Mouse (Mus musculus) midbrain, embryonic 10.5 days (tissue): ENCODE measurements at regions not wholly inside any gene's neighbourhood (a gene's known extent, or its start where the extent isn't known, plus 50 kb on each side); places are given as distances from the start of the nearest gene placed in this dataset.

Experiments used
- DNase-seq: peaks from one replicate; pipeline ENCODE4 v3.0.0-alpha.2; 2017; ENCODE audit warnings: low spot score
- H3K27ac ChIP-seq: fragments of 300-500 bp; sonication (generic); replicated peaks from 2 replicates; pipeline ENCODE4 v1.5.1; 2016; ENCODE audit warnings: mild to moderate bottlenecking
- H3K27me3 ChIP-seq: fragments of 300-500 bp; sonication (generic); 2 replicates; pipeline ENCODE4 v1.6.1; 2016; ENCODE audit warnings: low read depth, mild to moderate bottlenecking; ENCODE audit not compliant: poor library complexity, severe bottlenecking
- H3K36me3 ChIP-seq: fragments of 300-500 bp; sonication (generic); 2 replicates; pipeline ENCODE4 v1.6.1; 2016; ENCODE audit warnings: mild to moderate bottlenecking, moderate library complexity
- H3K4me1 ChIP-seq: fragments of 300-500 bp; sonication (generic); 2 replicates; pipeline ENCODE4 v1.6.1; 2016
- H3K4me3 ChIP-seq: fragments of 300-500 bp; sonication (generic); 2 replicates; pipeline ENCODE4 v1.5.1; 2016; ENCODE audit warnings: mild to moderate bottlenecking, moderate library complexity
- H3K9me3 ChIP-seq: fragments of 300-500 bp; sonication (generic); replicated peaks from 2 replicates; pipeline ENCODE4 v1.6.1; 2016; ENCODE audit warnings: mild to moderate bottlenecking
- WGBS: fragments of 180-500 bp; shearing (Covaris S2); methylation state at CpG from one replicate; pipeline ENCODE4 v1.1.7; 2016; 5-methylcytosine and 5-hydroxymethylcytosine counted together

GRCm38 (mm10) chr13:37290636-37291035, 54.4 kb upstream of the Ly86 start:
- no peak overlapping the region for H3K27ac ChIP-seq
- H3K4me1 ChIP-seq: no peaks in the 10 kb centered on the region
- no peak for DNase-seq
- H3K9me3 ChIP-seq: no peaks in the 10 kb centered on the region
- H3K27me3 ChIP-seq: no peaks in the 10 kb centered on the region
- WGBS: 62% methylated on average over 2 of the region's 2 CpGs
- no peaks in the 10 kb centered on the region for H3K36me3 ChIP-seq
- H3K4me3 ChIP-seq: no peak overlapping the region

DNA sequence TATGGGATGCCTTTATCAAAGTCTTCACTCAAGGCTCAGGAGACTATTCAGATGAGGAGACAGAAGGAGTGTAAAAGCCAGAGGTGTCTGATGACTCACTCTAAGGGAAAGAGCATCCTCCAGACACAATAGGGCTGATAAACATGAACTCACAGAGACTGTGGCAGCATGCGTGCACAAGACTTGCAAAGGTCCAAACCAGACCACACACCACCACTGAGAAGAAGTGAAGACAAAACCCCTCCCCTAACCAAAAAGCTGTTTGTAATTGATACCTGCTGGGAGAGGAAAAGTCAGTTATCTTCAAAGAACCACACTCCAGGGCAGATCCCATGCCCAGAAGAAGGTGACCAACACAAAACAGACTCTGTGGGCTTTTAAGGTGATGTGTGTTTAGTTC, 56.0 kb upstream of the Ly86 start:
- H3K4me1 ChIP-seq: no peaks in the 10 kb centered on the region
- no peak overlapping the region for H3K27ac ChIP-seq
- no peaks in the 10 kb centered on the region for H3K36me3 ChIP-seq
- DNase-seq: no peak
- H3K4me3 ChIP-seq: no peak overlapping the region
- no peaks in the 10 kb centered on the region for H3K27me3 ChIP-seq
- H3K9me3 ChIP-seq: no peaks in the 10 kb centered on the region
- WGBS: 67% methylated on average over 1 of the region's 1 CpGs

GRCm38 (mm10) chr13:37282515-37282914, 62.5 kb upstream of the Ly86 start:
- Histone ChIP-seq H3K36me3 (no peaks in the 10 kb centered on the region), H3K27ac (no peak overlapping the region), H3K27me3 (no peaks in the 10 kb centered on the region), H3K9me3 (no peaks in the 10 kb centered on the region; the same call in 1 of the 2 replicates), H3K4me1 (no peaks in the 10 kb centered on the region), H3K4me3 (no peak overlapping the region)
- no peak for DNase-seq
- 87% methylated on average over 5 of the region's 5 CpGs for WGBS

DNA sequence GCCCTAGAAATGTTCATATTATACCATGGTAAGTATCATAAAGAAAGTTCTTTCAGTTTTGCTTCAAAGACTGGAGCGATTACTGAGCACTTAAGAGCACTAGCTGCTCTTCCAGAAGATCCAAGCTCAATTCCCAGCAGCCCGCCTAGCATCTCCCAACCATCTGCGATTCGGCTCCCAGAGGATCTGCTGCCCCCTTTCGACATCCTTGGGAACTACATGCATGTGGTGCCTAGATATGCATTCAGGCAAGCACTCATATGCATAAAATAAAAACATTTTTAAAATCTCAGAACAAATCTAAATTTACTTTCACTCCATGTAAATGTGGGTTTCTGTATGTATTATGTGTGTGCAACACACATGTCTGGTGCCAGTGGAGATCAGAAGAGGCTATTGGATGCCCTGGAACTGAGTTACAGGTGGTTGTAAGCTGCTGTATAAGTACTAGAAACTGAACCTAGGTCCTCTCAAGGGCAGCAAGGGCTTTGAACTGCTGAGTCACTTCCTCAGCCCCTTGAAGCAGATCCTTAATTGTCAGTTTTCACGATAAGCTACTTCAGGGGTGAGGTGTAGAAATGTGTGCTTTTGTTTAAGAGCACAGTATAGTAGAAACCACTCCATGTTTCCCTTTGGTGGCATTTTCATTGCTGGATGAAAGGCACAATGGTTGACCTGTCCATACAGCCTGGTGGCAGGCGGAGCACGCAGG, 65.8 kb upstream of the Ly86 start:
- WGBS: 90% methylated on average over 8 of the region's 8 CpGs
- Histone ChIP-seq H3K9me3 (no peaks in the 10 kb centered on the region; the same call in 1 of the 2 replicates), H3K4me1 (no peaks in the 10 kb centered on the region), H3K36me3 (no peaks in the 10 kb centered on the region), H3K27me3 (no peaks in the 10 kb centered on the region), H3K4me3 (no peak overlapping the region), H3K27ac (no peak overlapping the region)
- no peak for DNase-seq

- no peak overlapping the region for H3K27ac ChIP-seq
- no peaks in the 10 kb centered on the region for H3K4me1 ChIP-seq
- 77% methylated on average over 14 of the region's 14 CpGs for WGBS
- DNase-seq: no peak
- no peaks in the 10 kb centered on the region for H3K27me3 ChIP-seq
- H3K4me3 ChIP-seq: no peak overlapping the region
- no peaks in the 10 kb centered on the region for H3K36me3 ChIP-seq
- no peaks in the 10 kb centered on the region for H3K9me3 ChIP-seq
Measured at GRCm38 (mm10) chr13:37249581-37250461, 95.2 kb upstream of the Ly86 start.

DNA sequence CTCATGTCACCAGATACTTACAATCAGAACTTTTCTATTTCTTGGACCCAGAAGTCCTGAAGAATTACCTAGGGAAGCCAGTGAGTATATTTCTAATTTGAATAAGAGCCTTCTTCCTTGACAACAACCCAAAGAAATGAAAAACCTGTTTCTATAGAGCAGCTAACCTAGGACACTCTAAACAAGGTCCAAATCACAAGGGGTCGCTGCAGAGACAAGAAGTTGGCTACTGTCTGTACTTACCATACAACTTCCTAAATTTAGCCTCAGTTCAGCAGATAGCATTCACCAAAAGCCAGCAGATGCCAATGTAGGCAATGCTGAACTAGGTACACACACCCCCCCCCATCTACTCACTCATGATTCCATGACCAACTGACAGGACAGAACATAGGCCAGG, 96.3 kb upstream of the Ly86 start:
- DNase-seq: no peak
- Histone ChIP-seq H3K4me1 (no peaks in the 10 kb centered on the region), H3K36me3 (no peaks in the 10 kb centered on the region), H3K27ac (no peak overlapping the region), H3K9me3 (no peaks in the 10 kb centered on the region), H3K4me3 (no peak overlapping the region), H3K27me3 (no peaks in the 10 kb centered on the region)
- WGBS: 86% methylated on average over 1 of the region's 1 CpGs

DNA sequence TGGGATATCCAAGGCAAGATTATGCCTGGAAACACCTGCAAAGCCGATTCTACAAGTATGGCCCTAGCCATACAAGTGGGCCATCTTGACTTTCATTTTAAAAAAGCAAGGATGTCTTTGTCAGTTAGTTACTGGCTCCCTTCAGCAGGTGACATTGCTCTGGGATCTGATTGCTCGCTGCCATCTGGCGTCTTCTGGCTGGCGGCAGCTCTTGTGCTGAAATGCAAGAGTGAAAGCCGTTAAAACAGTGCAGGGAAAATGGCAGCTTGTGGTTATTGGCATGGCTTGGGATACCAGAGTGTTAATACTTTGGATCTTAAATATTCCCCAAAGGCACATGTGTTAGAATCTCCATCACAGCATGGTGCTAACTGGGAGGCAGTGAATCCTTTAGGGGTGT, 105.0 kb upstream of the Ly86 start:
- 84% methylated on average over 5 of the region's 5 CpGs for WGBS

DNA sequence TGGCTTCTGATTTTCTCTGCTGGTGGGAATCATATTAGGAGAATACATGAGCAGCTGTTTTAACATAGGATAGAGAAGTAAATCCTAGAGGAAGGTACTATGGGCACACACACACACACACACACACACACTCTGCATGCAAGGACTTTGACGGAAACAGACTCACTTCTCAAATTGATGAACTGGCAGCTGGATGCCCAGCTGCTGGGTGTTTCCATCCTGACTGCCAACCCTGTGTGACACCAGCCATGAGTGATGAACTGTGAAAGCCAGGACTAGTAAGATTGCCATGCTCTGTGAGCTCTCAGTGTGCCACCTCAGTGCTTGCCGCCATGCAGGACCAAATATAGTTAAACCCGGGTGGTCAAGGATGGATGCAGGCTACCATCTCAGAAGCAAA, 107.7 kb upstream of the Ly86 start:
- 96% methylated on average over 3 of the region's 3 CpGs for WGBS
- H3K27ac ChIP-seq: no peak overlapping the region
- no peaks in the 10 kb centered on the region for H3K4me1 ChIP-seq
- no peaks in the 10 kb centered on the region for H3K36me3 ChIP-seq
- no peaks in the 10 kb centered on the region for H3K27me3 ChIP-seq
- no peak overlapping the region for H3K4me3 ChIP-seq
- no peaks in the 10 kb centered on the region for H3K9me3 ChIP-seq
- no peak for DNase-seq

More for the DNA sequence above, 105.0 kb upstream of the Ly86 start:
- no peaks in the 10 kb centered on the region for H3K4me1 ChIP-seq
- H3K27me3 ChIP-seq: no peaks in the 10 kb centered on the region
- H3K36me3 ChIP-seq: no peaks in the 10 kb centered on the region
- H3K4me3 ChIP-seq: no peak overlapping the region
- no peak for DNase-seq
- H3K27ac ChIP-seq: no peak overlapping the region
- H3K9me3 ChIP-seq: no peaks in the 10 kb centered on the region

DNA sequence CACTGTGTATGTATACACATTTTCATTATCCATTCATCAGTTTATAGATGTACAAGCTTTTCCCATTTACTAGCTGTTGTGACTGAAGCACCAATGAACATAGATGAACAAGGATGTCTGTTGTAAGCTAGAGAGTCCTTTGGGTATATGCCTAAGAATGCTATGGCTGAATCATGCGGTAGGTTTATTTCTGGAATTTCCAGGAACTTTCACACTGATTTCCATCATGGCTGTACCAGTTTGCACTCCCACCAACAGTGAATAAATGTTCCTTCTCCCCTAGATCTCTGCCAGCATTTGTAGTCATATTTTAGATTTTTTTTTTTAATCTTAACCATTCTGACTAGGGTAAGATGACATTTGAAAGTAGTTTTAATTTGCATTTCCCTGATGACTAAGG, 119.2 kb upstream of the Ly86 start:
- Histone ChIP-seq H3K27ac (no peak overlapping the region), H3K4me1 (no peaks in the 10 kb centered on the region), H3K4me3 (no peak overlapping the region), H3K27me3 (no peaks in the 10 kb centered on the region), H3K9me3 (no peaks in the 10 kb centered on the region), H3K36me3 (no peaks in the 10 kb centered on the region)
- WGBS: 98% methylated on average over 1 of the region's 1 CpGs
- DNase-seq: no peak

- Histone ChIP-seq H3K27ac (no peak overlapping the region), H3K27me3 (no peaks in the 10 kb centered on the region), H3K4me3 (no peak overlapping the region), H3K36me3 (no peaks in the 10 kb centered on the region), H3K9me3 (no peaks in the 10 kb centered on the region), H3K4me1 (no peaks in the 10 kb centered on the region)
- WGBS: 86% methylated on average over 3 of the region's 3 CpGs
- DNase-seq: no peak
Measured at GRCm38 (mm10) chr13:37220436-37220835, 124.6 kb upstream of the Ly86 start.

DNA sequence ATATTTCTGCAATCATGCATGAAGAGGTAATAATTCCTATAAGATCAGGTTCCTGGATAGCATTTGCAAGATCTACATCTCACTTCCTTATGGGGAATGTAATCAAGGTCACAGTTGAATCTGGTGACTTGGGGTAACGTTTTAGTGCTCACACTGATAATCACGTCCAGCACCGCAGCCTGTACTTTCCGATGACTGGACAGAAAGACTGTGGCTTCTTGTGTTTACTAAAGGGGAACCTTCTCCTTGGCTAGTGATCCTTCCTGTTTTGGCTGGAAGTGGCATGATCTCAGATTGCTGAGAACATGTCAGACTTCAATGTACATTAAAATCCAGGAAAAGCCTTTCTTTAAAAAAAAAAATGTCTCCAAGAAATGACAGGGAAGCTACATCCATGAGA, 126.4 kb upstream of the Ly86 start:
- WGBS: 88% methylated on average over 4 of the region's 4 CpGs

GRCm38 (mm10) chr13:37214590-37215282, 130.3 kb upstream of the Ly86 start:
- Histone ChIP-seq H3K4me3 (no peak overlapping the region), H3K9me3 (no peaks in the 10 kb centered on the region), H3K27ac (no peak overlapping the region), H3K27me3 (no peaks in the 10 kb centered on the region), H3K4me1 (no peaks in the 10 kb centered on the region), H3K36me3 (no peaks in the 10 kb centered on the region)
- 84% methylated on average over 8 of the region's 8 CpGs for WGBS
- DNase-seq: no peak

More for the DNA sequence above, 126.4 kb upstream of the Ly86 start:
- Histone ChIP-seq H3K27me3 (no peaks in the 10 kb centered on the region), H3K4me3 (no peak overlapping the region), H3K27ac (no peak overlapping the region), H3K4me1 (no peaks in the 10 kb centered on the region), H3K9me3 (no peaks in the 10 kb centered on the region), H3K36me3 (no peaks in the 10 kb centered on the region)
- DNase-seq: no peak

GRCm38 (mm10) chr13:37197136-37197535, 147.1 kb upstream of the F13a1 start:
- no peaks in the 10 kb centered on the region for H3K36me3 ChIP-seq
- H3K27me3 ChIP-seq: no peaks in the 10 kb centered on the region
- WGBS: 84% methylated on average over 2 of the region's 2 CpGs
- no peaks in the 10 kb centered on the region for H3K4me1 ChIP-seq
- H3K27ac ChIP-seq: no peak overlapping the region
- no peaks in the 10 kb centered on the region for H3K9me3 ChIP-seq
- no peak for DNase-seq
- H3K4me3 ChIP-seq: no peak overlapping the region
